Comparison of ENCODE assay signal across 9 mouse cellular contexts in the genomic region with DNA sequence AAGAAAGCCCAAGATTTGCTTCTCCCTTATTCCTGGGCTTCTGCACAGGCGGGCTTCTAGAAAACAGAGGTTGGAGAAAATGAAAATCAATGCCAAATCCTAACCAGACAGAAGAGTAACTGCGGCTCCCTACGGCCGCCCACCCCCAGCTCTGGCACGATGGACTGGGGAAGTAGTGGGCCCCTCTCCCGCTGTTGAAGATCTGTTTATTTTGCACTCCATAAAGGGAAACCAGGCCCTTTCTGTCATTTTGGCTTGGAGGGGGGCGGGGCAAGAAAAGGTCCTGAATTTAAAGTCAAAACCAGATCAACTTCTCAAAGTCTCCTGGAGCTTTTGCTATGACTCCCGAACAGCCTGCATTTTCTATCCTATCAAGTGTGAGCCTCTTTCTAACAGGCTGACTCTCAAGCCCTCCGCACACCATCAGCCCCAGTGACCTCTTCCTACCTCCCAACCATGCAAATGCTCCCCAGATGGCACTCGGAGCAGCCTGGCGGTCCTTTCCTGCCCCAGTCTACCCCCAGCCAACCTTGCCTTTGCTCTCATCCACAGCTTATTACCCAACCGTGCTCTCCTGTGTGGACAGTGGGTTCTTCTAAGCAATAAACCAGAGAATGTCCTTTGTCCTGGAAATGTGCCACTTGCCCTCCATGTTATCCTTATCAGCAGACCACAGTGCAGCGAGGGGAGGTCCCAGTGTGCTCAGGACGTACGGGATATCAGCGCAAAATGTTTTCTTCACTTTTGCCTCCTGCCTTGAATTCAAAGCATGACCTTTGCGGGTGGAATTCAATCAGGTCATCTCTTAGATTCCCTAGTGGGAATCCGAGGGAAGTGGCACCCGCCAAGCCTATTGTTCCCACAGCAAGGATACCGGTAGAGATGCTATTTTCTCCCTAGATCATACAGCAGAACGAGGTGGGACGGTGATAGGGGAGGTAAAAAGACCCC. TPM values are rescaled to one million over a fixed set of nuclear protein-coding genes. Genes with fewer than 3 reads are reported as not detected.
DNase-seq lines count a peak whose midpoint lies in the region; ATAC-seq and TF ChIP-seq lines count a peak whose summit lies in the region.
"Had no signal": no experiment of that assay in that cellular context is flagged by ENCODE, and none has a peak within 500 bp of the region (broad histone marks: within the 10 kb centered on the region; RNA-seq: fewer than 3 reads in every experiment).

No protein-coding gene starts in this region.

- H3K27ac ChIP-seq in gastrocnemius, adult 2 months = peak overlapping the region; percentile 89
- peak overlapping the region; percentile 6; the same call in 1 of the 2 replicates for H3K27ac ChIP-seq in CH12.LX (ENCODE audit: insufficient read depth, low read depth)
- peak overlapping the region; percentile 84 for H3K27ac ChIP-seq in heart, embryonic 13.5 days (replicated peaks)
- peak overlapping the region; percentile 75 for H3K27ac ChIP-seq in limb, embryonic 15.5 days
- H3K27ac ChIP-seq: neural tube, embryonic 12.5 days had no signal

- TF ChIP-seq CTCF in gastrocnemius, adult 2 months (IDR thresholded peaks at IDR 0.05) = no peak
- no peak for TF ChIP-seq CTCF in CH12.LX (conservative IDR thresholded peaks at IDR 0.05 in 1 of 2, IDR thresholded peaks at IDR 0.05 in 1 of 2; ENCODE audit: low read depth in 2 of 2, low read length in 2 of 2)

- no peak for TF ChIP-seq EP300 in CH12.LX (IDR thresholded peaks at IDR 0.05; ENCODE audit: low read length)

- no peak overlapping the region for H3K4me2 ChIP-seq in CH12.LX (ENCODE audit: insufficient read depth, low read depth, poor library complexity, severe bottlenecking)
- H3K4me2 ChIP-seq in heart, embryonic 13.5 days = peak overlapping the region; percentile 38
- peak overlapping the region; percentile 19; the same call in 1 of the 2 replicates for H3K4me2 ChIP-seq in limb, embryonic 15.5 days
- H3K4me2 ChIP-seq: neural tube, embryonic 12.5 days had no signal

- 38% methylated on average over 22 of the region's 22 CpGs for WGBS in heart, embryonic 13.5 days
- 55% methylated on average over 22 of the region's 22 CpGs for WGBS in limb, embryonic 15.5 days

- ATAC-seq in heart, embryonic 13.5 days (ENCODE audit: extremely low read depth, insufficient number of reproducible peaks, low FRiP score, low TSS enrichment) = peak; percentile 17; the same call in 1 of the 2 replicates
- 0 out of 2 replicates have a peak, but pooled peaks have one; percentile 21 for ATAC-seq in limb, embryonic 15.5 days (ENCODE audit: insufficient number of reproducible peaks, low FRiP score, low TSS enrichment, low read depth)

- in situ Hi-C loops in CH12.LX (cut with MboI; ENCODE audit: low pct_ligation_motif_present, low pct_unique_long_range_greater_than_20kb, low sequenced_read_pairs) = no loop called here

- dilution Hi-C loops in CH12.LX (cut with MboI; ENCODE audit: extremely low pct_ligation_motif_present, extremely low pct_unique_long_range_greater_than_20kb, low sequenced_read_pairs) = no loop called here

- TF ChIP-seq POLR2A in CH12.LX (IDR thresholded peaks at IDR 0.05; ENCODE audit: low read depth, low read length) = no peak

- H3K9ac ChIP-seq in CH12.LX (ENCODE audit: insufficient read depth, low read depth) = no peak overlapping the region
- H3K9ac ChIP-seq in heart, embryonic 13.5 days = peak overlapping the region; percentile 52; the same call in 1 of the 2 replicates
- H3K9ac ChIP-seq in limb, embryonic 15.5 days = no peak overlapping the region
- H3K9ac ChIP-seq: neural tube, embryonic 12.5 days had no signal

- DNase-seq in gastrocnemius, adult 2 months = peak; percentile 30
- no peak for DNase-seq in gastrocnemius, postnatal 14 days
- no peak for DNase-seq in CH12.LX (ENCODE audit: extremely low read depth)
- DNase-seq in right cerebral cortex, adult 18-20 months = no peak
- DNase-seq in urinary bladder, postnatal 4 days (ENCODE audit: low spot score in 2 of 2) = no peak
- no peak for DNase-seq in spleen, adult 12 weeks (ENCODE audit: low spot score)

- H3K4me3 ChIP-seq in gastrocnemius, adult 2 months = peak overlapping the region; percentile 57
- no peak overlapping the region for H3K4me3 ChIP-seq in CH12.LX (replicated peaks in 1 of 3; ENCODE audit: low read depth in 2 of 3, low read length in 2 of 3, poor library complexity in 1 of 3)
- H3K4me3 ChIP-seq in heart, embryonic 13.5 days = no peak overlapping the region
- no peak overlapping the region for H3K4me3 ChIP-seq in limb, embryonic 15.5 days
- H3K4me3 ChIP-seq: neural tube, embryonic 12.5 days had no signal

- peaks cover 61% of the 10 kb centered on the region for H3K79me2 ChIP-seq in CH12.LX (replicated peaks; ENCODE audit: control insufficient read depth, extremely low read depth, insufficient read depth, poor library complexity, severe bottlenecking)

- peaks cover 16 to 91% of the 10 kb centered on the region in 2 experiments for H3K4me1 ChIP-seq in CH12.LX (ENCODE audit: control insufficient read depth in 1 of 2, insufficient read depth in 2 of 2)
- H3K4me1 ChIP-seq in heart, embryonic 13.5 days = peaks cover 64% of the 10 kb centered on the region
- H3K4me1 ChIP-seq in limb, embryonic 15.5 days = peaks cover 33% of the 10 kb centered on the region
- H3K4me1 ChIP-seq: neural tube, embryonic 12.5 days had no signal

- intact Hi-C loops in gastrocnemius, adult 2 months (cut with DNase I) = no loop called here
- intact Hi-C loops in gastrocnemius, postnatal 14 days (cut with DNase I; ENCODE audit: low total_unique reads) = no loop called here

- no peaks in the 10 kb centered on the region for H3K27me3 ChIP-seq in CH12.LX (replicated peaks)
- H3K27me3 ChIP-seq in heart, embryonic 13.5 days (replicated peaks) = no peaks in the 10 kb centered on the region
- no peaks in the 10 kb centered on the region for H3K27me3 ChIP-seq in limb, embryonic 15.5 days
- H3K27me3 ChIP-seq: neural tube, embryonic 12.5 days had no signal

- no peaks in the 10 kb centered on the region for H3K9me3 ChIP-seq in CH12.LX (replicated peaks; ENCODE audit: low read length)
- H3K9me3 ChIP-seq in heart, embryonic 13.5 days = no peaks in the 10 kb centered on the region
- H3K9me3 ChIP-seq in limb, embryonic 15.5 days = no peaks in the 10 kb centered on the region
- H3K9me3 ChIP-seq: neural tube, embryonic 12.5 days had no signal

- H3K36me3 ChIP-seq in CH12.LX (replicated peaks in 1 of 2; ENCODE audit: control insufficient read depth in 1 of 2, insufficient read depth in 1 of 2, low read length in 1 of 2) = peaks cover 4 to 47% of the 10 kb centered on the region in 2 experiments
- H3K36me3 ChIP-seq in heart, embryonic 13.5 days = no peaks in the 10 kb centered on the region
- H3K36me3 ChIP-seq in limb, embryonic 15.5 days = no peaks in the 10 kb centered on the region
- H3K36me3 ChIP-seq: neural tube, embryonic 12.5 days had no signal

- TF ChIP-seq RAD21 in CH12.LX (IDR thresholded peaks at IDR 0.05; ENCODE audit: low read depth, low read length) = no peak

TF ChIP-seq in CH12.LX, 34 proteins besides CTCF, POLR2A, EP300 and RAD21:
- TF ChIP-seq NELFE (IDR thresholded peaks at IDR 0.05; ENCODE audit: low read depth, low read length) = no peak
- no peak for TF ChIP-seq MEF2A (IDR thresholded peaks at IDR 0.05; ENCODE audit: borderline replicate concordance, low read depth, low read length)
- no peak for TF ChIP-seq ETS1 (conservative IDR thresholded peaks at IDR 0.05; ENCODE audit: low read depth, low read length)
- TF ChIP-seq ZC3H11A (IDR thresholded peaks at IDR 0.05; ENCODE audit: low read depth, low read length) = no peak
- TF ChIP-seq ELF1 (IDR thresholded peaks at IDR 0.05; ENCODE audit: low read depth, low read length) = no peak
- no peak for TF ChIP-seq KAT2A (IDR thresholded peaks at IDR 0.05; ENCODE audit: insufficient replicate concordance, low read length)
- TF ChIP-seq ZNF384 (IDR thresholded peaks at IDR 0.05; ENCODE audit: low read depth, low read length) = no peak
- no peak for TF ChIP-seq SMC3 (IDR thresholded peaks at IDR 0.05; ENCODE audit: low read depth, low read length)
- no peak for TF ChIP-seq POLR2AphosphoS2 (IDR thresholded peaks at IDR 0.05; ENCODE audit: low read depth, low read length)
- no peak for TF ChIP-seq E2F4 (IDR thresholded peaks at IDR 0.05; ENCODE audit: insufficient replicate concordance, low read depth, low read length)
- no peak for TF ChIP-seq RCOR1 (conservative IDR thresholded peaks at IDR 0.05; ENCODE audit: low read depth, low read length)
- TF ChIP-seq UBTF (IDR thresholded peaks at IDR 0.05; ENCODE audit: low read depth, low read length) = no peak
- TF ChIP-seq MAFK (IDR thresholded peaks at IDR 0.05; ENCODE audit: insufficient replicate concordance, low read length) = no peak
- no peak for TF ChIP-seq TCF12 (IDR thresholded peaks at IDR 0.05; ENCODE audit: low read depth, low read length)
- no peak for TF ChIP-seq NRF1 (IDR thresholded peaks at IDR 0.05; ENCODE audit: low read depth, low read length)
- TF ChIP-seq TBP (conservative IDR thresholded peaks at IDR 0.05; ENCODE audit: low read depth, low read length) = no peak
- TF ChIP-seq IRF4 (IDR thresholded peaks at IDR 0.05; ENCODE audit: low read depth, low read length) = no peak
TF ChIP-seq in CH12.LX: peak in this region for 0.

RNA-seq across cellular contexts. Expression of a gene that starts 23.3 kb away (rescaled TPM):
- 1 to 10 TPM; 7.9 to 8.5 TPM for total RNA-seq in gastrocnemius, adult 2 months (2021)
- total RNA-seq in gastrocnemius, postnatal 14 days (2021) = 10 to 100 TPM; 16.2 to 16.6 TPM
- total RNA-seq in CH12.LX (2012; rRNA removed) (20.8 and 23.3 TPM in 2 replicates), CH12.LX (2014; rRNA removed) (29.3 TPM in 2 replicates)
- 20.3 and 20.6 TPM in 2 replicates for polyA plus RNA-seq in CH12.LX (2012; ENCODE audit: insufficient read length, low read depth)
- 18.3 and 18.6 TPM in 2 replicates for polyA plus RNA-seq in heart, embryonic 13.5 days (2015; fragmentation: Nextera tagmentation; extraction: Ambion mirVana)
- polyA plus RNA-seq in limb, embryonic 15.5 days (2015; fragmentation: Nextera tagmentation; extraction: Ambion mirVana) = 21.3 and 23.4 TPM in 2 replicates

Comparison
In these comparisons a context has a peak if more than half of its experiments do, and no peak if none do; other contexts are left out.
1. H3K27ac ChIP-seq: peak in every context shown above with its lines; median percentile 89 in gastrocnemius, adult 2 months; 84 in heart, embryonic 13.5 days; 75 in limb, embryonic 15.5 days; 6 in CH12.LX.